ENCODE assay signal across 29 mouse cellular contexts in the genomic region with DNA sequence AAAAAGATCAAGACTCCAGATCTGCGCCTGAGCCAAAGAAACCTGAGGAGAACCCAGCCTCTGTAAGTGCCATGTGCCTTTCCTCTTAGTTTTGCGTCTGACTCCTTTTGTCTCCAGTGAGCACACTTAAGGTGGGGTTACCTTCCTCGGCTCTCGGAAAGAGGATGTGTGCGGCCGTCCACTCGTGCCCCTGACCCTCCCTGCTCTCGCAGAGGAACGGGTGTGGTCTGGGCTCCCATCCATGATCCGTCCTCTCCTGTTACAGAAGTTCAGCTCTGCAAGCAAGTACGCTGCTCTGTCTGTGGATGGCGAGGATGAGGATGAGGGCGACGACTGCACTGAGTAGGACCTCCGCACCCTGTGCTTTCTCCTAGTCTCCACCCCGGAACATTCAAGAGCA. TPM values are rescaled to one million over a fixed set of nuclear protein-coding genes. Genes with fewer than 3 reads are reported as not detected.
A peak's percentile ranks its signal among the peaks of the same experiment; 100 is the strongest.
DNase-seq lines count a peak whose midpoint lies in the region; ATAC-seq and TF ChIP-seq lines count a peak whose summit lies in the region.
"Had no signal": no experiment of that assay in that cellular context is flagged by ENCODE, and none has a peak within 500 bp of the region (broad histone marks: within the 10 kb centered on the region; RNA-seq: fewer than 3 reads in every experiment).

No protein-coding gene starts in this region.

- no peak for TF ChIP-seq POLR2A in myocyte (IDR thresholded peaks at IDR 0.05; ENCODE audit: insufficient read length, low read depth)

- no peak for ATAC-seq in heart, embryonic 11.5 days (replicated peaks; ENCODE audit: insufficient number of reproducible peaks, low FRiP score, low TSS enrichment)
- ATAC-seq: activated CD4-positive, CD25-positive, alpha-beta regulatory T cell, adult 4 months; CD4-positive, CD25-positive, alpha-beta regulatory T cell, adult 4 months; forebrain, embryonic 16.5 days; hindbrain, embryonic 16.5 days; intestine, embryonic 15.5 days had no signal

- no peaks in the 10 kb centered on the region for H3K9me3 ChIP-seq in heart, embryonic 11.5 days (replicated peaks; ENCODE audit: control insufficient read depth, low read length)
- H3K9me3 ChIP-seq: embryonic facial prominence, embryonic 12.5 days; embryonic facial prominence, embryonic 15.5 days; forebrain, embryonic 12.5 days; heart, embryonic 12.5 days; heart, embryonic 15.5 days; hindbrain, embryonic 10.5 days; hindbrain, embryonic 13.5 days; intestine, embryonic 15.5 days had no signal

- no peak for TF ChIP-seq CTCF in gastrocnemius, adult 2 months (IDR thresholded peaks at IDR 0.05)

- peaks cover 24% of the 10 kb centered on the region for H3K4me1 ChIP-seq in heart, embryonic 11.5 days (ENCODE audit: control insufficient read depth, insufficient read depth, low read length)

- H3K9ac ChIP-seq in heart, embryonic 11.5 days (ENCODE audit: low read depth, low read length), result no peak overlapping the region
- H3K9ac ChIP-seq: embryonic facial prominence, embryonic 12.5 days; embryonic facial prominence, embryonic 15.5 days; forebrain, embryonic 12.5 days; heart, embryonic 12.5 days; heart, embryonic 15.5 days; hindbrain, embryonic 13.5 days; intestine, embryonic 15.5 days had no signal

- no peak overlapping the region for H3K4me2 ChIP-seq in heart, embryonic 11.5 days
- H3K4me2 ChIP-seq in myocyte (ENCODE audit: low read depth), result no peak overlapping the region
- H3K4me2 ChIP-seq: embryonic facial prominence, embryonic 12.5 days; embryonic facial prominence, embryonic 15.5 days; forebrain, embryonic 12.5 days; heart, embryonic 12.5 days; heart, embryonic 15.5 days; hindbrain, embryonic 13.5 days; intestine, embryonic 15.5 days had no signal

- H3ac ChIP-seq in myocyte (ENCODE audit: control insufficient read depth, insufficient read length), result no peak overlapping the region

- peak; percentile 53 for DNase-seq in gastrocnemius, adult 2 months
- DNase-seq in gastrocnemius, postnatal 36 days, result no peak
- DNase-seq in heart, postnatal 4 days, result peak; percentile 14
- DNase-seq in urinary bladder, postnatal 10 days (ENCODE audit: low spot score), result no peak
- DNase-seq: adrenal gland, adult 8-10 months; adrenal gland, postnatal 25 days; B cell, adult 2 months; cerebellum, adult 2 months; cerebellum, adult 9-11 months; cerebellum, postnatal 25 days; gastrocnemius, postnatal 14 days; heart, postnatal 14 days; kidney, adult 11 months; kidney, adult 8-10 months had no signal

- H3K36me3 ChIP-seq in heart, embryonic 11.5 days (ENCODE audit: control insufficient read depth, insufficient read depth, low read length), result peaks cover 63% of the 10 kb centered on the region
- peaks cover 66% of the 10 kb centered on the region for H3K36me3 ChIP-seq in myocyte (ENCODE audit: control insufficient read depth, insufficient read depth)

- H3K27me3 ChIP-seq in heart, embryonic 11.5 days (ENCODE audit: control insufficient read depth, insufficient read depth, low read length), result no peaks in the 10 kb centered on the region
- no peaks in the 10 kb centered on the region for H3K27me3 ChIP-seq in myocyte (ENCODE audit: control insufficient read depth, insufficient read depth, insufficient read length)
- H3K27me3 ChIP-seq: embryonic facial prominence, embryonic 12.5 days; embryonic facial prominence, embryonic 15.5 days; heart, embryonic 12.5 days; heart, embryonic 15.5 days; intestine, embryonic 15.5 days had no signal

- no peak overlapping the region for H3K4me3 ChIP-seq in gastrocnemius, adult 2 months
- H3K4me3 ChIP-seq in heart, embryonic 11.5 days (ENCODE audit: low read depth, low read length), result no peak overlapping the region
- H3K4me3 ChIP-seq in myocyte, result no peak overlapping the region
- H3K4me3 ChIP-seq: embryonic facial prominence, embryonic 12.5 days; embryonic facial prominence, embryonic 15.5 days; forebrain, embryonic 12.5 days; heart, embryonic 12.5 days; heart, embryonic 15.5 days; hindbrain, embryonic 10.5 days; hindbrain, embryonic 13.5 days; intestine, embryonic 15.5 days had no signal

- intact Hi-C loops in gastrocnemius, adult 2 months (cut with DNase I), result no loop called here
- intact Hi-C loops in gastrocnemius, postnatal 36 days (cut with DNase I), result no loop called here

- 83% methylated on average over 16 of the region's 16 CpGs for WGBS in heart, embryonic 11.5 days (ENCODE audit: insufficient replicate concordance)

- H3K79me2 ChIP-seq in myocyte (ENCODE audit: control insufficient read depth, insufficient read depth), result peaks cover 26% of the 10 kb centered on the region

- H3K27ac ChIP-seq in gastrocnemius, adult 2 months, result peak overlapping the region; percentile 28; the same call in 1 of the 2 replicates
- H3K27ac ChIP-seq in heart, embryonic 11.5 days (ENCODE audit: low read depth, low read length), result no peak overlapping the region
- H3K27ac ChIP-seq: embryonic facial prominence, embryonic 12.5 days; embryonic facial prominence, embryonic 15.5 days; forebrain, embryonic 12.5 days; heart, embryonic 15.5 days; hindbrain, embryonic 10.5 days; hindbrain, embryonic 13.5 days; intestine, embryonic 15.5 days had no signal

TF ChIP-seq in myocyte, 11 proteins besides CTCF, POLR2A, EP300 and RAD21:
- TF ChIP-seq REST (IDR thresholded peaks at IDR 0.05; ENCODE audit: insufficient read depth, insufficient read length) (no peak), POLR2AphosphoS2 (IDR thresholded peaks at IDR 0.05; ENCODE audit: insufficient read length, low read depth) (peak; percentile 48)
TF ChIP-seq in myocyte: peak in this region for 1.

RNA-seq across cellular contexts. Expression of gene Tns2, which starts 5.2 kb away (rescaled TPM):
- total RNA-seq in gastrocnemius, adult 2 months (2021), result 10 to 100 TPM; 39.1 to 44.1 TPM
- 10 to 100 TPM; 34.7 to 36.0 TPM for total RNA-seq in gastrocnemius, postnatal 36 days (2021)
- total RNA-seq in heart, postnatal 4 days (2021), result 10 to 100 TPM; 65.8 to 70.3 TPM
- 25.0 and 25.4 TPM in 2 replicates for polyA plus RNA-seq in heart, embryonic 11.5 days (2014; fragmentation: Nextera tagmentation; extraction: Ambion mirVana)
- 128 TPM for polyA plus RNA-seq in myocyte (2012; fragmentation: generic; extraction: Trizol)
- total RNA-seq: common myeloid progenitor, adult 5-6 weeks had no signal

RNA-seq across cellular contexts. Expression of gene Eif4b, which starts 21.4 kb away (rescaled TPM):
- total RNA-seq in gastrocnemius, adult 2 months (2021), result 100 to 1,000 TPM; 187 to 246 TPM
- total RNA-seq in gastrocnemius, postnatal 36 days (2021), result 100 to 1,000 TPM; 148 to 169 TPM
- 100 to 1,000 TPM; 142 to 145 TPM for total RNA-seq in heart, postnatal 4 days (2021)
- polyA plus RNA-seq in heart, embryonic 11.5 days (2014; fragmentation: Nextera tagmentation; extraction: Ambion mirVana), result 71.6 and 83.5 TPM in 2 replicates
- 266 TPM for polyA plus RNA-seq in myocyte (2012; fragmentation: generic; extraction: Trizol)

RNA-seq across cellular contexts. Expression of gene Spryd3, which starts 41.0 kb away (rescaled TPM):
- total RNA-seq in gastrocnemius, adult 2 months (2021), result 1 to 10 TPM; 4.4 to 5.8 TPM
- 1 to 10 TPM; 6.0 to 6.2 TPM for total RNA-seq in gastrocnemius, postnatal 36 days (2021)
- total RNA-seq in heart, postnatal 4 days (2021), result 10 to 100 TPM; 19.9 to 22.6 TPM
- 11.1 and 14.6 TPM in 2 replicates for polyA plus RNA-seq in heart, embryonic 11.5 days (2014; fragmentation: Nextera tagmentation; extraction: Ambion mirVana)
- polyA plus RNA-seq in myocyte (2012; fragmentation: generic; extraction: Trizol), result 51.0 TPM

RNA-seq across cellular contexts. Expression of gene Igfbp6, which starts 49.2 kb away (rescaled TPM):
- 10 to 100 TPM; 34.3 to 87.7 TPM for total RNA-seq in gastrocnemius, adult 2 months (2021)
- total RNA-seq in gastrocnemius, postnatal 36 days (2021), result 10 to 100 TPM; 42.6 TPM
- 10 to 100 TPM; 10.0 to 12.5 TPM for total RNA-seq in heart, postnatal 4 days (2021)
- 0.70 and 1.1 TPM in 2 replicates for polyA plus RNA-seq in heart, embryonic 11.5 days (2014; fragmentation: Nextera tagmentation; extraction: Ambion mirVana)
- 182 TPM for polyA plus RNA-seq in myocyte (2012; fragmentation: generic; extraction: Trizol)
- total RNA-seq: common myeloid progenitor, adult 5-6 weeks had no signal
- polyA plus RNA-seq: hindbrain, embryonic 10.5 days had no signal

RNA-seq across cellular contexts. Expression of gene Soat2, which starts 55.3 kb away (rescaled TPM):
- total RNA-seq in gastrocnemius, adult 2 months (2021), result under 1 TPM in 1 of 2 experiments, not detected in 1; 0.14 TPM
- total RNA-seq in gastrocnemius, postnatal 36 days (2021), result under 1 TPM in 1 of 2 experiments, not detected in 1; 0.15 TPM
- under 1 TPM; 0.11 to 0.17 TPM for total RNA-seq in heart, postnatal 4 days (2021)
- polyA plus RNA-seq in heart, embryonic 11.5 days (2014; fragmentation: Nextera tagmentation; extraction: Ambion mirVana), result 0.76 and 2.3 TPM in 2 replicates
- polyA plus RNA-seq in myocyte (2012; fragmentation: generic; extraction: Trizol), result 0.43 TPM
- polyA plus RNA-seq: cerebellum, adult 2 months; forebrain, embryonic 16.5 days; hindbrain, embryonic 13.5 days; hindbrain, embryonic 16.5 days had no signal

Comparison
In these comparisons a context has a peak if more than half of its experiments do, and no peak if none do; other contexts are left out.
1. DNase-seq: peak in gastrocnemius, adult 2 months (single experiment) and heart, postnatal 4 days (single experiment); none in gastrocnemius, postnatal 36 days (0 of 2) and urinary bladder, postnatal 10 days (single experiment).